12 mouse cellular contexts compared by ENCODE assay signal in the genomic region with DNA sequence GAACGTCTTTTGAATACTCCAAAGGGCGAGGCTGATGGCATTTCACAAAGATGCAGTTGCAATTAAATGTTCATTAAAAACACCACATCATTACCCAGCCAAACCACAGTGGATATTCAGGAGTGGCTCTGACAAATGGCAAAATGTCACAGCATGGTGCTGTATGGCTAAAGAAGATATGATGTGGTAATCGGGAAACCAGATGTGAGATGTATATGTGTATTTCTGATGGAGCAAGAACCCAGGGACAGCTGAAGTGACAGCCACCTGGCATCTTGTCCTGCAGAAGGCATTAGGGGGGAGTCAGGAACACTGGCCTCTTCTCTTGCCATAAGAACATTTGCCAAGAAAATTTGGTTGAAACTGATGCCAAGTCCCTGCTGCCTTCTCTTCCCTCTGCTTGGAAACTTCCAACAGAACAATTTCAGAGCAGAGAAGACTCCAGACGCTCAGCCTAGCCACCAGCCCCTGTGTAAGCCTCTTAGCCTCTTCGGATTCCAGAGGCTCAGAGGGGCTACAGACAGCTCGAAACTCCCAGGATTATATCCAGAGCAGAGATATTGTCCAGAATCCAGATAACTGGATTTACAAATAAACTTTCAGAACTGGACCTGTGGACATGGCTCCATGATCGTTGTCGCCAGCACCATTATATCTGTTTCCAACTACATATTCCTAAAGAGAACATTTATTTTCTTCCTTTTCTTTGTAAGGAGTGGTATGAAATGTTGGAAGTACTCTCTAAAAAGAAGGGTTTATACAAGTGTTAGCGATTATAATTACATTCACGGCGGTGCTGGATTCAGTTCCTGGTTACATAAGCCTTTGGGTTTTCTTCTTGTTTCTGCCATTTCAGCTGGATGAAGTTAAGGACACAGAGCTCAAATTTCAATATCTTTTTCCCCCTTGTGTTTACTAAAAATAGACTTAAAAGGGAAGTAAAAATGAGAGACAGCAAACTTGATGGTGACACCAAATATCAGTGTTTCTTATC.
DNase-seq lines count a peak whose midpoint lies in the region.
"Had no signal": no experiment of that assay in that cellular context is flagged by ENCODE, and none has a peak within 500 bp of the region (broad histone marks: within the 10 kb centered on the region; RNA-seq: fewer than 3 reads in every experiment).

No protein-coding gene starts in this region.

- intact Hi-C loops in left cerebral cortex, postnatal 4 days (cut with DNase I), result no loop called here

- DNase-seq in left cerebral cortex, postnatal 4 days, result peak; percentile 38
- DNase-seq in left cerebral cortex, adult 11 months (ENCODE audit: low spot score), result no peak
- DNase-seq in Muller cell, postnatal 12 days (ENCODE audit: inconsistent ontology term), result peak; percentile 65
- peak; percentile 23 to 47 for DNase-seq in cerebellum, adult 18-20 months
- DNase-seq in cerebellum, postnatal 36 days, result peak; percentile 6 to 14
- DNase-seq in layer of hippocampus, postnatal 10 days (ENCODE audit: low spot score in 2 of 2), result no peak
- no peak for DNase-seq in layer of hippocampus, adult 9-10 months (ENCODE audit: low spot score)
- no peak for DNase-seq in thymus, postnatal 0 days (ENCODE audit: low spot score)
- DNase-seq: adrenal gland, postnatal 25 days; embryo, embryonic 11 days; right cerebral cortex, postnatal 14 days; thymus, postnatal 36 days had no signal

Comparison
In these comparisons a context has a peak if more than half of its experiments do, and no peak if none do; other contexts are left out.
1. DNase-seq: peak in left cerebral cortex, postnatal 4 days (single experiment), Muller cell, postnatal 12 days (single experiment), cerebellum, adult 18-20 months (2 of 2) and cerebellum, postnatal 36 days (2 of 2); none in left cerebral cortex, adult 11 months (single experiment), layer of hippocampus, postnatal 10 days (0 of 2), layer of hippocampus, adult 9-10 months (single experiment) and thymus, postnatal 0 days (single experiment).